Mouse (Mus musculus) cerebellum, adult 2 months (tissue): ENCODE measurements around the gene Prkcb.

Source experiments
- CTCF ChIP-seq: fragments of 200-500 bp; IDR thresholded peaks from 2 replicates; pipeline ENCODE4 v1.5.1; 2011; ENCODE audit warnings: low read depth, mild to moderate bottlenecking, control low read depth, low read length, moderate library complexity, borderline replicate concordance; ENCODE audit not compliant: insufficient read depth
- POLR2A ChIP-seq: fragments of 200-500 bp; IDR thresholded peaks from 2 replicates; pipeline ENCODE4 v1.6.1; 2011; ENCODE audit warnings: low read length, control low read depth, borderline replicate concordance; ENCODE audit not compliant: insufficient read depth

- TF ChIP-seq POLR2A (no peak), CTCF (no peak)
Observed at GRCm38 (mm10) chr7:122307241-122307640, 18.7 kb downstream of the Prkcb start.
